Mouse (Mus musculus) brain, adult 2 months (tissue): ENCODE data around the gene Abcg3.
A peak's percentile ranks its signal among the peaks of the same experiment; 100 is the strongest.
"Not testable (repeated sequence)": the region's sequence is repeated elsewhere in the genome, so short reads cannot be mapped to it uniquely, and the experiment has no call there.

Source experiments
- DNase-seq: peaks from one replicate; pipeline ENCODE4 v3.0.0; 2011; ENCODE audit warnings: low read depth, low spot score

Abcg3 gene

DNA sequence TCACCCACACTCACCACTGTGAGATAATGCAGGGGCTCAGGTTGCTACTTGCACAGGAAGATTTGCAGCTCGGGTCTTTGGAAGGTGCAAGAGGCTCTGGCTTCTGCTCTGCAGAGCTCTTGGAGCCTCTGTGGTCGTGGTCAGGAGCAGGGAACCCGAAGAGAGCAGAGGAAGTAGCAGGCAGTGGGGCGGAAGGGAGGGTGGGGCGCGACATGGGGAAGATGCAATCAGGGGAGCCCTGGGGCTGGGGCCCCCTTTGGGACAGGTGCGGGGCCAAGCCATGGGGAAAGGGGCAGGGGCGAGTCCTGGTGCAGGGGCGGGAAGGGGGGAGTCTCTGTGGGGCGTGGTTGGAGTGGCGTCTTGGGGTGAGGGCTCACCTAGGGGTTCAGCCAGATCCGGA, at the start of gene Abcg3:
Abcg3 (minus strand) TSS at position 184 of the 400 bp plus-strand sequence.
- DNase-seq: no peak

DNA sequence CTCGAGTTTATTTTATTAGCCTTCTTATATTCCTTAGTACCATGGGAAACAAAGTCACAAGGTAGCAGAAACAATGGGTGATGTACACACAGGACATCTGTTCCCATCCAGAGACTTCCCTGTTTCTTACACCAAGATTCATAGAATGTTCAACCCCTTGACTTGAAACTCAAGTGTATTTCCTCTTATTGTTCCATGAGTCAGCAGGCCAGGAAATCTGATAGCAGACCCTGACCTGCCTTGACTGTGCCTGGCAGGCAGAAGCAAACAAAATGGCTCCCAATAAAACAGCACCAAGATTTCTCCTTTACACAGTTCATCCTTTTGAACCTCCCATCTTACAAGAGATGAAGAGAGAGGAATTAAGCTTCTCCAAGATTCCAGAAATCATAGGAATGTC, 30.0 kb upstream of the Abcg3 start:
- DNase-seq: no peak

- DNase-seq: no peak
Observed at GRCm38 (mm10) chr5:105011570-105011969, 29.1 kb upstream of the Abcg3 start.

DNA sequence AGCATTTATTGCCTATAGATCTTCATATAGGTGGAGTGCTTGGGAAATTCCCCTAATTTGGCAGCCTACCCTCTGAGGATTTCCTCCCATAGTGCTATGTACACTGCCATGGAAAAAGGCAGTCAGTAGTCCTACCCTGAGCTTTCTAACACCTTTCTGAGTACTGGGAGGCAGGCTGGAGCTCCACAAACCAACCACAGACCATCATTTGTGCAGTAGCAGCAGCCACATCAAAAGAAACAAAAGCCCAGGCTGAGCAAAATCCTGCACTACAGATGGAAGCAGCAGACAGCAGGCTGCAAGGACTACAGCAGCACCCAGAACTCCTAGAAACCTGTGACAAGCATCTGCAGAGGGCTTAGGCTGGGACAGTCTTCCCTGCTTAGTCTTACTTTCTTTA, 27.9 kb upstream of the Abcg3 start:
- no peak for DNase-seq

- peak; percentile 32 for DNase-seq
Observed at GRCm38 (mm10) chr5:104989411-104989810, 6.9 kb upstream of the Abcg3 start.

GRCm38 (mm10) chr5:104988000-104988399, 5.5 kb upstream of the Abcg3 start:
- DNase-seq: no peak

- peak; percentile 66 for DNase-seq
Observed at GRCm38 (mm10) chr5:104986706-104987105, 4.2 kb upstream of the Abcg3 start.

DNA sequence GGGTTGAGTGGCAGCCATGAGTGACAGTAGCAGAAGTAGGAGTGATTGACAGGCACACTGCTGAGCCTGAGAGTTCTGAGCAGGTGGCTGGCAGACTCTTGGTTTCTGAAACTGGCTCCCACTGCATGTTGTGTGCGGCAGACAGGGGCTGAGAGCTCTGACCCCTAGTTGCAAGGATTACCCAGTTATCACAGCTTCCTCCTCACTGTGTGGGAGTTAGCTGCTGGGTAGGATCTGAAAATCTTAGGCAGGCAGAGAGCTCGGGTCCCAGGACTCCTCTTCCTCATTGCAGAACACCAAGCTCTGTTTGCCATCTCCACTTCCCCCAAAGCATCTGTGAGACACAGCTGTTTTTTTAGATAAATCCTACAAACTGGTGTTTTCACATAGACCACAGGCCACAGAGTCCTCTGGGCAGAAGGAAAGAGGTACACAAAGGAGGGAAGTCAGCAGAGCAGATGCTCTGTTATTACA, 3.4 kb downstream of the Abcg3 start:
- DNase-seq: peak; percentile 8

GRCm38 (mm10) chr5:104958141-104958793, 24.3 kb downstream of the Abcg3 start:
- peak; percentile 12 for DNase-seq

- DNase-seq: no peak
Observed at GRCm38 (mm10) chr5:104955208-104955607, 27.3 kb downstream of the Abcg3 start.

- no peak for DNase-seq
Observed at GRCm38 (mm10) chr5:104946951-104947350, 35.6 kb downstream of the Abcg3 start.

DNA sequence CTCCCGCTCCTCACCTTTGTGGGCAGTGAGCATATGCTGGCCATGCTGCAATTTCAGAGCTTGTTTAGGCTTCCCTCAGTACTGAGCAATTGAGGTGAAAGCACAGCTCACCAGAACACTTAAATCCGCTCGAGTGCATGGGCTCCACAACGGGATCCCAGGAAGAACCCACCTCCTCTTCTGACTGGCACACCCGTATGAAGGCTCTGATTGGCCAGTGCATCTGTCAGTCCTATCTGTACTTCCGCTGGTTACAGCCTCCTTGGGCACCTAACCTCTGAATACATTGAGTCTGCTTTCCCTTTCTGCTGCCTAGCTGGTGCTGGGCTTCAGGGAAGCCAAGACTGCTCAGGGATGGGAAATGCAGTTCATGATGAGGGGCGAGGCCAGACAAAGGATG, 48.4 kb downstream of the Abcg3 start:
- DNase-seq: no peak

GRCm38 (mm10) chr5:104906556-104906955, 76.0 kb downstream of the Abcg3 start:
- not testable (repeated sequence) for DNase-seq
